Mouse (Mus musculus) gastrocnemius, adult 18-20 months (tissue): ENCODE results near the gene Lipn. TPM values are rescaled to one million over a fixed set of nuclear protein-coding genes. Genes with fewer than 3 reads are reported as not detected.

ENCODE experiments used
- microRNA-seq: library from miRNA; unstranded; fragments of <30 nt; microRNA quantifications from one replicate; pipeline ENCODE4 v1.2.0, GENCODE M21; 2021
- total RNA-seq, 2 experiments: library from RNA; stranded (reverse); gene quantifications; 2 replicates each; pipeline ENCODE4 v1.2.3; 2021

Gene Lipn
- total RNA-seq, 2 experiments from 2014 or later: not detected

Small RNA genes lying within 50 kb of the gene (microRNA-seq; reads per million reads assigned to microRNA genes)
- not detected for gene Gm23334

Other genes with a start within 250 kb of the Lipn start
- under 1 TPM in 1 of 2 experiments, not detected in 1; 0.17 TPM for gene Lipf, start 106.2 kb upstream of the Lipn start, total RNA-seq
- gene Lipk, start 59.1 kb upstream of the Lipn start, total RNA-seq: not detected
- gene Lipm, start 33.6 kb downstream of the Lipn start, total RNA-seq: not detected
- not detected for gene Ankrd22, start 98.7 kb downstream of the Lipn start, total RNA-seq
- 1 to 10 TPM in 1 of 2 experiments, under 1 TPM in 1; 0.39 to 1.2 TPM for gene Stambpl1, start 124.9 kb downstream of the Lipn start, total RNA-seq
- gene Acta2, start 188.2 kb downstream of the Lipn start, total RNA-seq: 10 to 100 TPM; 51.7 to 82.1 TPM
- 1 to 10 TPM; 3.8 to 5.9 TPM for gene Fas, start 223.3 kb downstream of the Lipn start, total RNA-seq